Mouse (Mus musculus): ENCODE measurements at regions not wholly inside any gene's neighbourhood (a gene's known extent, or its start where the extent isn't known, plus 50 kb on each side); places are given as distances from the start of the nearest gene placed in this dataset.
A peak's percentile ranks its signal among the peaks of the same experiment; 100 is the strongest.

DNA sequence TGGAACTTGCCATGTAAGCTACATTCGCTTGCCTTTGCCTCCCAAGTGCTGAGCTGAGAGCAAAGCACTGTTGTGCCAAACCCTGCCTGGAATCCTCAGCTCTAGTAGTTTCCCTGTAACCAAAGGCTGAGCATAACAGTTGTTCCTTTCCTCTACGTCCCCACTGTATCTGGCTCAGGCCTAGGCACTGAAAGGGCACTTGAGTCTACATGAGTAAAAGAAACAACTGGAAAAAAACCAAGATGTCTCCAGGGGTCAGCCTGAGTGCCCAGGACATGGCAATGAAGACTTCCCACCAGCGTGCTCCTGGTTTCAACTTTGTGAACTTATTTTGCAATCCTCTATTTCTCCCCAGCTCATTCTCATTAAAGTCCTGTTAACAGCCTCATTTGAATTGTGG lies 150.5 kb upstream of the Bcl6 start:
- DNase-seq = no peak

DNA sequence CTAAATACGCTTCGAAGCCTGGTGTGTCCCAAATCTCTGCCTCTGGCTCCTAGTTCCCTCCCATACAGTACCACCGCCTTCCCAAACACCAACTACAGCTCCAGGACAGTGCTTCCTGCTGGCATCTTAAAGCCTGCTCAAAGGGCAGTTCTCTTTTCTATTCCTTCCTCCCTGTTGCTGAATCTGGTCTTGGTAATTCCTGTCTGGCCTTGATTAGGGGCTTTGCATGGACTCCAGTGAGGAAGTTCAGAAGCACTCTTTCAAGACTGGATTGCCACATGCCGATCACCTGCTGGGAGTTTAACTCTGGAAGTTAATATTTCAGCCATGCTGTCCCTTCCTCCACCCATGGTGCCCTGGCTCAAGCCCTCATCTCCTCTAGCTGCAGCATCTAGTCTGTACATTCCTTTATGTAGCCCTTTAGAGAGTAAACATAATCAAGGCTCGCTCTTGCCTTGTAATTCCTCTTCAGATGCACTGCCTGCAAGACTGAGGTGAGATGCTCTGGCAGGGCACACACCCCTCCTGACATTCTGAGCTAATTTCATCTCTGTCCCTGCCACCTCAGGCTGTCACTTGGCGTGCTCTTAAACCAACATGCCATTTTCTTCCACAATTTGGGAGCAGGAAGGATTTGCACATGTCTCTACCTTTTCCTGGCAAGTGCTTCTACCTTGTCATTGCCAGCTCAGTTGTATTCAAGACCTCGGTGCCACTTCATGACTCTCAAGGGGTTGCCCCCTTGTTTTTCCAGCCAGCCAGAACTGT lies 148.8 kb upstream of the Bcl6 start:
- peak in 1 of 2 experiments; percentile 32 for DNase-seq

GRCm38 (mm10) chr16:24136483-24137148 lies 148.0 kb upstream of the Bcl6 start:
- DNase-seq = no peak

GRCm38 (mm10) chr16:24135841-24136240 lies 147.2 kb upstream of the Bcl6 start:
- DNase-seq = peak; percentile 68 to 78

GRCm38 (mm10) chr16:24135351-24135750 lies 146.7 kb upstream of the Bcl6 start:
- DNase-seq = no peak

GRCm38 (mm10) chr16:24134486-24135050 lies 145.9 kb upstream of the Bcl6 start:
- DNase-seq = no peak

- no peak for DNase-seq
These were observed 142.0 kb upstream of the Bcl6 start for GRCm38 (mm10) chr16:24130646-24131045.

- no peak for DNase-seq
These were observed 141.0 kb upstream of the Bcl6 start for GRCm38 (mm10) chr16:24129701-24130100.

- DNase-seq = no peak
These were observed 139.9 kb upstream of the Bcl6 start for GRCm38 (mm10) chr16:24128566-24128965.

- DNase-seq = no peak
These were observed 136.1 kb upstream of the Bcl6 start for GRCm38 (mm10) chr16:24124766-24125165.

DNA sequence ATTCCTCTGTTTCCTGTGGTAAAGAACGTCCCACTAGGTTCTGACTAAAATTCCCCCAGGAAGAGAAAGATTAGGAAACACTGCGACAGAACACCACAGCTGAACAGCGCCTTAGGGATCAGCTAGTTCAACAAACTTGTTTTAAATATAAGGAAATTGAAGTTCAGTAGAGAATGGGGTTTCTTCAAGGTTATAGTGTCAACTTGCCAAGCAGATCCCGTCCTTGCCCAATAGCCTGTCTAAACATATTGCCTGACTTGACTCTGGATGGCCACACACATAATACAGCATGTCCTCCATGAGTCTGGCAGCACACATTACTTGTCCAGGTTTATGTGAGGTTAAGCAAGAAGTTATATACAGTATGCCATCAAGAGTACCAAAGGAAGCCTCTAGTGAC lies 135.4 kb upstream of the Bcl6 start:
- DNase-seq = no peak

- no peak for DNase-seq
These were observed 133.0 kb upstream of the Bcl6 start for GRCm38 (mm10) chr16:24121633-24122032.

- DNase-seq = no peak
These were observed 132.2 kb upstream of the Bcl6 start for GRCm38 (mm10) chr16:24120836-24121235.

DNA sequence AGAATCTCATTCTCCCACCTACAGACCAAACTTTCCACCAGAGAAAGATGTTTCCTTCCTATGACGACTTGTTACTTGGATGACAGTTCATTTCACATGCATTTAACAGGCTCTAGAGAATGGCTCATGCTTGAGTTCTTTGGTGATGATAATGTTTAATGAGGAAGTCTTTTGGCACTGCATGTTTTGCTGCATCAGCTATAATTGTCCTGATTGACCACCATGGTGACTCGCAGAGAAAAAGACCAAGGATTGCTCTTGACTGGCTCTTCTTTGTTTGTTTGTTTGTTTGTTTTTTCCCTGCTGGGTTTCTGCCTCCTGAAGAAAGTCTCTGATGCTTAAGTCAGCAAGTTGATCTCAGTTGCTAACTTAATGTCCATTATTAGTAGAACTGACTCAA lies 129.8 kb upstream of the Bcl6 start:
- no peak for DNase-seq

DNA sequence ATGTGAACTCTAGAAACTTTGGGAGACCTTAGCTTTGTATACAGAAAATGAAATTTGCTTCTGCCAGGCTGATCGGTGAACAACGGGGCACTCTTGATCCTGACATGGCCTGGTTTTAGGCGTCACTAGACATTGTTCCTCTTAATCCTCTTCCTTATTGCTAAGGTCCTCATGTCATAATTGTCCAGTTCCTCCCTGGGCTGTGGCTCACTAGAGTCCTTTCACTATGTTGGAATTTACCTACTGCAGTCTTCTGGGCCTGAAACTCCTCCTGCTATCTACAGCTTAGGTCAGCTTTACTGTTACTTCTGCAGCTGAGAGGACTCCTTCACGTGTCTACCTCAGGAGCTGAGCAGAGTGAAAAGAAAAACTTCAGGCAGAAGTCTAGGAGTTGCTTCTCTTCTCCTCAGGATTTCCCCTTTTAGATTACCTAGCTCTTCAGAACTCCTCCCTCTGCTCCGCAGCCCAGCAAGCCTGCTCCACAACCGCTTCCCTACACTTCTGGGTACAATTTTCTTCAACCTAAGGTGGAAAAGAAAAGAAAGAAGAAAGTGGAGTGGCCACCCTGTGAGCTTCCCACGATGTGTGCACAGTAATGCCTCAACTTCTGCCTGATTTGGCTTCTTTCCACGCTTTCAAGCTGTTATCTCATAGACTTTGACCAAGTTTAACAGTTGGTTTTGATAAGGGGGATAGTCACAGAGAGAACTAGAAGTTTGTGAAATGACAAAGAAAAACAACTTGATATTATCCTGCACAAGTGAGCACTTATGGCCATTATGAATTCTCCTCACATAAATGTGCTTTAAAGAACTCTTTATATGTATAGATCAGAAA lies 114.4 kb upstream of the Bcl6 start:
- DNase-seq = no peak

DNA sequence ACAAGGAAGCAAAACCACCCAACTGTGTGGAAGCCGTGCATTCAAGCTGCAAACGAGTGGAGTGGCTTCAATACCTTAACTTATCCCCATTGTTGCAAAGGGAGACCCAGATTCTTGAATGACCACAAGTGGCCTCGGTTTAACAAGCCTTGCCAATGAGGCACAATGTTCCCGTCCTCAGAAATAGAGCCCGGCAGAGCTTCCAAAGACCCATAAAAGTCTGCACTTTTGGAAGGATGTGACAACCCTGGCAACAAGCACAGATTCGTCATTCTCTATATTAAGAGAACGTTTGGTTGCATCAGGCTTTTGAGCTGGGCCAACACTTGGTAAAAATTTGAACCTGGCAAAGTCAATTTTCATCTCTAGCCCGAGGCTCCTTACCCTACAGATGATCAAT lies 108.9 kb upstream of the Bcl6 start:
- DNase-seq = no peak

DNA sequence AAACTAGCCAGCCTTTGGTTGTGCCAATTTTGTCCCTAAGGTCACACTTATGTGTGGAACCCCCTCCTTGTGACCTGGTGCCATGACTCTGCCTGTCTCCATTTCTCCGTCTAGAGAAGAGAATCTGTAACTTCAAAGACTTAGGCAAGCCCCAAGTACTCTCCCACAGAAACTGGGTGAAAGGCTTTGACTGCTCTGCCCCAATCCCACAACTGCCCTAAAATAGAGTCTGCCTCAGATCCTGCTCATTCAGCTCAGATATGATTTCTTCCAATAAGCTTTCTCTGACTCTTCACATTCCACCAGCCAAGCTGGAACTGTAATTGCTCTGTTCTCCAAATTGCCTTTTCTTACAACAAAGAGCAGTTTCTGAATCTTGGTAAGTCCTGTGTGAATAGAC lies 107.4 kb upstream of the Bcl6 start:
- DNase-seq = no peak

- DNase-seq = no peak
These were observed 107.0 kb upstream of the Bcl6 start for GRCm38 (mm10) chr16:24095630-24096029.

DNA sequence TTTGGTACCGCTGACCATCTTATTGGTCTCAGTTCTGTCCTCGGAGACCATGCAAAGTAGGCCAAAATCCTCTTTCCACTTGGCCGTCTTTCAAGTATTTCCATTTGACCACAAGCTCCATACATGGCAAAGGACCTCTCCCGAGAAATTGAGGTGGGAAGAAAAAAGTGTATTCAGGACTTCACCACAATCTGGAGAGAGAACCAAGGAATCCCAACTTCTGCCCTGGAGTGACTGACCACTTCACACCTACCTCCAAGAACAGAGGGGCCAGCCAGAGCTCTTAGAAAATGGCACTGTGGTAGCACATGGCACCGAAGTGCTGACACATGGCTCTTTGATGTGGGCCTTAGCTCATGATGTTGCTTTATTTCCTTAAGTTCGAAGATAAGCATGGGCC lies 105.9 kb upstream of the Bcl6 start:
- DNase-seq = no peak

GRCm38 (mm10) chr16:24093624-24094023 lies 105.0 kb upstream of the Bcl6 start:
- no peak for DNase-seq

GRCm38 (mm10) chr16:24092616-24093525 lies 104.2 kb upstream of the Bcl6 start:
- DNase-seq = no peak

DNA sequence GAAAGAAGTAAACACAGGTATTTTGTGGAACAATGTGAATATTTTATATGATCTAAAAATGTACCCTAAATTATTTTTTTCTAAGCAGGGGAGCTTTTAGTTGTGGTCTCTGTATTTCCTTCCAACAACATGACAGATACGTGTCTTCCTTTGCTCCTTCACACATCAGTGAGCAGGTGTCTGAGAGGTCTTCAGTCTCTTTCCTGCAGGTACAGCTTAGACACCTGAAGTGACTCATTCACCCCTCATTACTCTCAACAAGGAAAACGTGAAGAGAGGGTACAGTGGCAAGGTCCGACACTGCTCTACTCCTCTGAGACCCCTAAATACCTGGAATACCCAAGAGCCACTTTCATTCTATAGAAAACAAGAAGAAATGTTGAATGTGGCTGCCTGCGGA lies 103.5 kb upstream of the Bcl6 start:
- DNase-seq = no peak

All from cerebellum, postnatal 25 days (tissue).